Mouse (Mus musculus): ENCODE results near the gene Hrct1. TPM values are rescaled to one million over a fixed set of nuclear protein-coding genes. Genes with fewer than 3 reads are reported as not detected.

The Hrct1 gene
- total and polyA plus RNA-seq, 3 experiments, result 4.0 to 10.7 (median 4.7) TPM

- WGBS, result 65% methylated on average over 21 of the region's 21 CpGs
- Histone ChIP-seq H3K79me2 (replicated peaks; ENCODE audit: control insufficient read depth, insufficient read depth, low read length) (no peaks in the 10 kb centered on the region), H3K27me3 (ENCODE audit: control insufficient read depth, insufficient read depth, low read length) (no peaks in the 10 kb centered on the region), H3K4me3 (no peak overlapping the region), H3K27ac (peak overlapping the region; percentile 29), H3K9ac (ENCODE audit: low read depth, low read length) (no peak overlapping the region), H3K36me3 (ENCODE audit: control insufficient read depth, insufficient read depth, low read length) (no peaks in the 10 kb centered on the region), H3K4me1 (ENCODE audit: control insufficient read depth, insufficient read depth, low read length) (peaks cover 9% of the 10 kb centered on the region)
- DNase-seq, result peak in 1 of 2 experiments; percentile 44
- TF ChIP-seq EP300 (IDR thresholded peaks at IDR 0.05; ENCODE audit: insufficient read depth, low read depth, low read length), result no peak
- no peak for TF ChIP-seq POLR2A (IDR thresholded peaks at IDR 0.05; ENCODE audit: insufficient read depth, low read depth, low read length)
- TF ChIP-seq CTCF (IDR thresholded peaks at IDR 0.05), result no peak
- intact Hi-C loops (cut with DNase I), result no loop called here
These were observed 32.8 kb downstream of the Hrct1 start for GRCm38 (mm10) chr4:43759571-43760418.

- Histone ChIP-seq H3K27ac (peak overlapping the region; percentile 29), H3K9ac (ENCODE audit: low read depth, low read length) (no peak overlapping the region), H3K27me3 (ENCODE audit: control insufficient read depth, insufficient read depth, low read length) (no peaks in the 10 kb centered on the region), H3K4me1 (ENCODE audit: control insufficient read depth, insufficient read depth, low read length) (peaks cover 9% of the 10 kb centered on the region), H3K4me3 (no peak overlapping the region), H3K79me2 (replicated peaks; ENCODE audit: control insufficient read depth, insufficient read depth, low read length) (no peaks in the 10 kb centered on the region), H3K36me3 (ENCODE audit: control insufficient read depth, insufficient read depth, low read length) (no peaks in the 10 kb centered on the region)
- intact Hi-C loops (cut with DNase I), result no loop called here
- TF ChIP-seq EP300 (IDR thresholded peaks at IDR 0.05; ENCODE audit: insufficient read depth, low read depth, low read length) (no peak), POLR2A (IDR thresholded peaks at IDR 0.05; ENCODE audit: insufficient read depth, low read depth, low read length) (no peak), CTCF (IDR thresholded peaks at IDR 0.05) (peak; percentile 70)
- WGBS, result 75% methylated on average over 10 of the region's 10 CpGs
- peak in 1 of 2 experiments; percentile 21 for DNase-seq
These were observed 33.5 kb downstream of the Hrct1 start for GRCm38 (mm10) chr4:43760460-43760859.

- intact Hi-C loops (cut with DNase I), result no loop called here
- 83% methylated on average over 2 of the region's 2 CpGs for WGBS
These were observed 34.3 kb downstream of the Hrct1 start for GRCm38 (mm10) chr4:43761336-43761735.

GRCm38 (mm10) chr4:43763410-43763809 lies 36.4 kb downstream of the Hrct1 start:
- 25% methylated on average over 7 of the region's 7 CpGs for WGBS

More at GRCm38 (mm10) chr4:43761336-43761735, 34.3 kb downstream of the Hrct1 start:
- peaks cover 9% of the 10 kb centered on the region for H3K4me1 ChIP-seq (ENCODE audit: control insufficient read depth, insufficient read depth, low read length)
- TF ChIP-seq CTCF (IDR thresholded peaks at IDR 0.05) (peak; percentile 31), EP300 (IDR thresholded peaks at IDR 0.05; ENCODE audit: insufficient read depth, low read depth, low read length) (no peak)
- H3K4me3 ChIP-seq, result no peak overlapping the region
- DNase-seq, result no peak
- no peaks in the 10 kb centered on the region for H3K79me2 ChIP-seq (replicated peaks; ENCODE audit: control insufficient read depth, insufficient read depth, low read length)
- no peak overlapping the region for H3K27ac ChIP-seq
- no peaks in the 10 kb centered on the region for H3K36me3 ChIP-seq (ENCODE audit: control insufficient read depth, insufficient read depth, low read length)
- H3K9ac ChIP-seq (ENCODE audit: low read depth, low read length), result no peak overlapping the region
- no peaks in the 10 kb centered on the region for H3K27me3 ChIP-seq (ENCODE audit: control insufficient read depth, insufficient read depth, low read length)

GRCm38 (mm10) chr4:43768341-43768740 lies 41.4 kb downstream of the Hrct1 start:
- no peak for TF ChIP-seq CTCF (IDR thresholded peaks at IDR 0.05)
- TF ChIP-seq EP300 (IDR thresholded peaks at IDR 0.05; ENCODE audit: insufficient read depth, low read depth, low read length), result no peak
- TF ChIP-seq POLR2A (IDR thresholded peaks at IDR 0.05; ENCODE audit: insufficient read depth, low read depth, low read length), result no peak
- no peaks in the 10 kb centered on the region for H3K27me3 ChIP-seq (ENCODE audit: control insufficient read depth, insufficient read depth, low read length)
- no peak for DNase-seq
- no peaks in the 10 kb centered on the region for H3K79me2 ChIP-seq (replicated peaks; ENCODE audit: control insufficient read depth, insufficient read depth, low read length)
- H3K4me3 ChIP-seq, result no peak overlapping the region
- peaks cover under 1% of the 10 kb centered on the region; the same call in 1 of the 2 replicates for H3K4me1 ChIP-seq (ENCODE audit: control insufficient read depth, insufficient read depth, low read length)
- WGBS, result 84% methylated on average over 5 of the region's 5 CpGs
- H3K9ac ChIP-seq (ENCODE audit: low read depth, low read length), result no peak overlapping the region
- H3K27ac ChIP-seq, result no peak overlapping the region
- no peaks in the 10 kb centered on the region for H3K36me3 ChIP-seq (ENCODE audit: control insufficient read depth, insufficient read depth, low read length)
- intact Hi-C loops (cut with DNase I), result no loop called here

More at GRCm38 (mm10) chr4:43763410-43763809, 36.4 kb downstream of the Hrct1 start:
- H3K4me3 ChIP-seq, result no peak overlapping the region
- peak; percentile 50 to 64 for DNase-seq
- H3K36me3 ChIP-seq (ENCODE audit: control insufficient read depth, insufficient read depth, low read length), result no peaks in the 10 kb centered on the region
- TF ChIP-seq POLR2A (IDR thresholded peaks at IDR 0.05; ENCODE audit: insufficient read depth, low read depth, low read length) (no peak), EP300 (IDR thresholded peaks at IDR 0.05; ENCODE audit: insufficient read depth, low read depth, low read length) (no peak), CTCF (IDR thresholded peaks at IDR 0.05) (peak; percentile 89)
- no peaks in the 10 kb centered on the region for H3K79me2 ChIP-seq (replicated peaks; ENCODE audit: control insufficient read depth, insufficient read depth, low read length)
- no peak overlapping the region for H3K9ac ChIP-seq (ENCODE audit: low read depth, low read length)
- H3K27me3 ChIP-seq (ENCODE audit: control insufficient read depth, insufficient read depth, low read length), result no peaks in the 10 kb centered on the region
- H3K4me1 ChIP-seq (ENCODE audit: control insufficient read depth, insufficient read depth, low read length), result peaks cover 1% of the 10 kb centered on the region; the same call in 1 of the 2 replicates
- H3K27ac ChIP-seq, result no peak overlapping the region
- intact Hi-C loops (cut with DNase I), result loop anchor here (1.0 to 2.0 kb wide), 2 partner anchors 39 to 98 kb away; no protein-coding TSS in a partner anchor

- intact Hi-C loops (cut with DNase I), result no loop called here
- no peak overlapping the region for H3K9ac ChIP-seq (ENCODE audit: low read depth, low read length)
These were observed 42.4 kb downstream of the Hrct1 start for GRCm38 (mm10) chr4:43769374-43769773.

More at GRCm38 (mm10) chr4:43769374-43769773, 42.4 kb downstream of the Hrct1 start:
- H3K79me2 ChIP-seq (replicated peaks; ENCODE audit: control insufficient read depth, insufficient read depth, low read length), result no peaks in the 10 kb centered on the region
- no peaks in the 10 kb centered on the region for H3K27me3 ChIP-seq (ENCODE audit: control insufficient read depth, insufficient read depth, low read length)
- H3K4me3 ChIP-seq, result no peak overlapping the region
- no peak overlapping the region for H3K27ac ChIP-seq
- no peak for TF ChIP-seq EP300 (IDR thresholded peaks at IDR 0.05; ENCODE audit: insufficient read depth, low read depth, low read length)
- TF ChIP-seq CTCF (IDR thresholded peaks at IDR 0.05), result no peak
- no peak for TF ChIP-seq POLR2A (IDR thresholded peaks at IDR 0.05; ENCODE audit: insufficient read depth, low read depth, low read length)
- no peaks in the 10 kb centered on the region for H3K4me1 ChIP-seq (ENCODE audit: control insufficient read depth, insufficient read depth, low read length)
- DNase-seq, result no peak
- 98% methylated on average over 2 of the region's 2 CpGs for WGBS
- H3K36me3 ChIP-seq (ENCODE audit: control insufficient read depth, insufficient read depth, low read length), result no peaks in the 10 kb centered on the region

Data from heart, adult 2 months (tissue).